Mouse (Mus musculus): Measurements from ENCODE around the gene Afap1. TPM values are rescaled to one million over a fixed set of nuclear protein-coding genes. Genes with fewer than 3 reads are reported as not detected.

Afap1 gene
- polyA plus RNA-seq, 1 experiment from 2014 or later, result 57.0 TPM

GRCm38 (mm10) chr5:35918387-35918786 lies 25.3 kb downstream of the Afap1 start:
- Histone ChIP-seq H3K36me3 (no peaks in the 10 kb centered on the region), H3K9me3 (replicated peaks) (no peaks in the 10 kb centered on the region), H3K4me3 (replicated peaks) (no peak overlapping the region), H3K9ac (replicated peaks) (no peak overlapping the region), H3K27ac (replicated peaks) (peak overlapping the region; percentile 73), H3K27me3 (replicated peaks) (no peaks in the 10 kb centered on the region), H3K4me1 (peaks cover 70% of the 10 kb centered on the region), H3K4me2 (0 out of 2 replicates have a peak overlapping the region, but pooled peaks have one; percentile 3)
- WGBS, result 12% methylated on average over 8 of the region's 8 CpGs
- ATAC-seq (ENCODE audit: low FRiP score), result peak; percentile 18; the same call in 1 of the 2 replicates

- no peaks in the 10 kb centered on the region for H3K27me3 ChIP-seq (replicated peaks)
- no peak overlapping the region for H3K27ac ChIP-seq (replicated peaks)
- peaks cover 83% of the 10 kb centered on the region for H3K4me1 ChIP-seq
- no peak overlapping the region for H3K4me3 ChIP-seq (replicated peaks)
- 28% methylated on average over 4 of the region's 4 CpGs for WGBS
- H3K9me3 ChIP-seq (replicated peaks), result no peaks in the 10 kb centered on the region
- H3K4me2 ChIP-seq, result no peak overlapping the region
- H3K36me3 ChIP-seq, result no peaks in the 10 kb centered on the region
- no peak for ATAC-seq (ENCODE audit: low FRiP score)
- H3K9ac ChIP-seq (replicated peaks), result no peak overlapping the region
Observed at GRCm38 (mm10) chr5:35920076-35920475, 27.0 kb downstream of the Afap1 start.

DNA sequence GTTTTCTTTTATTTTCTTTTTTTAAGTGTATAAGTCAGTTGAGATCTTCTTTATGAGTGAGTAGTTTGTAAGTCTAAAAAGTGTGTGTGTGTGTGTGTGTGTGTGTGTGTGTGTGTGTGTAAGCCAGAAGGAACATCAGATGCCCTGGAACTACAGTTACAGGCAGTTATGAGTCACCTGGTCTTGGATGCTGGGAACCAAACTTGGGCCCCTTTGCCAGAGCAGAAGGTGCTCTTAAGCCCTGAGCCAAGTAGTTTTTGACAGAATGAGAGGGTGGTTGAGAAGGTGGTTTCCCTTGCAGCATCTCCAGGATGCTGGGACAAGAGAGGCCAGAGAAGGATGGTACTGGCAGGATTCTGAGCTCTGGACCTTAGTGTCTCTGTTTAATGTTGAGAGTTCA lies 27.4 kb downstream of the Afap1 start:
- Histone ChIP-seq H3K4me2 (no peak overlapping the region), H3K27ac (replicated peaks) (no peak overlapping the region), H3K4me1 (peaks cover 83% of the 10 kb centered on the region)

GRCm38 (mm10) chr5:35921141-35921540 lies 28.0 kb downstream of the Afap1 start:
- Histone ChIP-seq H3K36me3 (no peaks in the 10 kb centered on the region), H3K9ac (replicated peaks) (no peak overlapping the region), H3K4me3 (replicated peaks) (no peak overlapping the region), H3K27ac (replicated peaks) (peak overlapping the region; percentile 51; the same call in 1 of the 2 replicates), H3K9me3 (replicated peaks) (no peaks in the 10 kb centered on the region), H3K27me3 (replicated peaks) (no peaks in the 10 kb centered on the region), H3K4me1 (peaks cover 84% of the 10 kb centered on the region), H3K4me2 (peak overlapping the region; percentile 1; the same call in 1 of the 2 replicates)
- no peak for ATAC-seq (ENCODE audit: low FRiP score)
- WGBS, result 89% methylated on average over 6 of the region's 6 CpGs

More for the DNA sequence above, 27.4 kb downstream of the Afap1 start:
- Histone ChIP-seq H3K9me3 (replicated peaks) (no peaks in the 10 kb centered on the region), H3K36me3 (no peaks in the 10 kb centered on the region), H3K9ac (replicated peaks) (no peak overlapping the region), H3K27me3 (replicated peaks) (no peaks in the 10 kb centered on the region), H3K4me3 (replicated peaks) (no peak overlapping the region)
- no peak for ATAC-seq (ENCODE audit: low FRiP score)

DNA sequence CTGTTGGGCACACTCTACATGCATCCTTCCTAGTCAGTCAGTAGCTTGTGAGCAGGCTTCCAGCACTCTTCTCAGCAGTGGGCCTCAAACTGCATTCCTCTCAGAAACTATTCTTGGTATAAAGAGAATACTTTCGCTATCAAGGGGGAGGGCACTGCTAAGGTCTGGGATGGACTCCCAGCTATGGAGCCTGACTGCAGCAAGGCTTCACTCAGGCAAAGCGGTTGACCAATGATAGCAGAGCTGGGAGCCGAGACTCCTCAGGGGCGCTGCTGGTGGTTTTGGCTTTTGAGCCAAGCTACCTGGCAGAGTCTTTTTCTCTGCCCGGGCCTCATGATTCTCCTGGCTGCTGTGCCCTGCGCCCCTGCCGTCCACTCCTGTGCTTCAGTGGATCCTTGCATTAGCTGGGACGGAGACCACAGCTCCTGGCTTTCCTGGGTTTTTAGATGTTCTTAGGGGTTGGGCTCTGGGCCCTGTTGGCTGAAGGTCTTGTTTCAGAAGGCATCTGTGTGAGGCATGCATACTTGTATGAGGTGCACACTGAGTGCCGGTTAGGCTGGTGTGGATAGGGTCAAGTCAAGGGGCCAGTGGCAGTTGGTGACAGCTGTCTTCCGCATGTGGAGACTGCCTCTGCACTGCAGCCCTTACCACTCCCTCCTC lies 28.6 kb downstream of the Afap1 start:
- Histone ChIP-seq H3K4me1 (peaks cover 85% of the 10 kb centered on the region), H3K4me2 (peak overlapping the region; percentile 1; the same call in 1 of the 2 replicates), H3K27ac (replicated peaks) (peak overlapping the region; percentile 51), H3K9ac (replicated peaks) (no peak overlapping the region), H3K36me3 (no peaks in the 10 kb centered on the region), H3K27me3 (replicated peaks) (no peaks in the 10 kb centered on the region), H3K9me3 (replicated peaks) (no peaks in the 10 kb centered on the region), H3K4me3 (replicated peaks) (no peak overlapping the region)
- no peak; the same call in 1 of the 2 replicates for ATAC-seq (ENCODE audit: low FRiP score)
- whole genome bisulfite sequencing, result 55% methylated on average over 10 of the region's 10 CpGs

GRCm38 (mm10) chr5:35923448-35923847 lies 30.3 kb downstream of the Afap1 start:
- Histone ChIP-seq H3K9me3 (replicated peaks) (no peaks in the 10 kb centered on the region), H3K9ac (replicated peaks) (no peak overlapping the region), H3K4me1 (peaks cover 83% of the 10 kb centered on the region), H3K27ac (replicated peaks) (no peak overlapping the region), H3K4me3 (replicated peaks) (no peak overlapping the region), H3K4me2 (no peak overlapping the region), H3K36me3 (no peaks in the 10 kb centered on the region), H3K27me3 (replicated peaks) (no peaks in the 10 kb centered on the region)
- 92% methylated on average over 6 of the region's 6 CpGs for WGBS
- ATAC-seq (ENCODE audit: low FRiP score), result no peak

DNA sequence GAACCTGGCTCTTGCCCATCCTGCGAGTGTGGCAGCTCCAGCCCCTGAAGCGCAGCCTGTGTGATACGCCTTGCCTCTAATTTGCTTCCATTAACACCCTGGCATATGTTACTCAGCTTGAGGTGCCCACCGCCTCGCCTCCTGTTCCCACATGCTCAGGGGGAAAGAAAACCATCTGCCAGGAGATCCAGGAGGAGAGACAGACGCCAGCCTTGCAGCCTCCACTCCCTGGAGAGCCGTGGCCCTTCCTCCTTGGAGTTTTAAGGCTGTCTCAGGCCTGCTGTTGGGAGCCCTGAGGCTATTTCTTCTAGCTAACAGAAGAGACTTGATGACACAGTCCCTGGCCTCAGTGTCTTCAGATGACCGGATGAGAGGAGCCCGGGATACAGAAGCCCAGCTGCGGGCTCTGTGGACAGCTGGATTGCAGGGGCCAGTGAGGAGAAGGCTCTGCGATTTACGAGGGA lies 32.1 kb downstream of the Afap1 start:
- Histone ChIP-seq H3K27ac (replicated peaks) (peak overlapping the region; percentile 58), H3K36me3 (no peaks in the 10 kb centered on the region), H3K27me3 (replicated peaks) (no peaks in the 10 kb centered on the region), H3K4me1 (peaks cover 66% of the 10 kb centered on the region), H3K9ac (replicated peaks) (no peak overlapping the region), H3K9me3 (replicated peaks) (no peaks in the 10 kb centered on the region), H3K4me3 (replicated peaks) (no peak overlapping the region), H3K4me2 (no peak overlapping the region)
- WGBS, result 26% methylated on average over 12 of the region's 12 CpGs
- ATAC-seq (ENCODE audit: low FRiP score), result no peak

DNA sequence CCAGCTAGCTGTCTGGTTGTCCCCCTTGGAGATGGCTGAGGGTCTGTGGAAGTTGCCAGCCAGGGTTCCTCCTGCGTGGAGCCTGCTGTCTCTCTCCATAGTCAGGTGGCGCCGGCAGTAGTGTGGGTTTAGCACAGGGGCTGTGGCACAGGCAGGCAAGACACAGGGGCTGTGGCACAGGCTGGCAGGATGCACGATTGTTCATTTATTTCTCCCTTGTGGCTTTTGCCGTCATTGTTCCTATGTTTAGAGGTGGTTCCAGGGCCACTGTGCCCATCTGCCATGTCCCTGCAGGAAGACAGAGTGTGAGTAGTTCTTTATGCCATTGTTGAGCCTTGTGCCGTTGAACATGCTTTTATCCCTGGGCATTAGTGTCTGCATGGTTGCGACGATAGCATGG lies 33.4 kb downstream of the Afap1 start:
- no peaks in the 10 kb centered on the region for H3K36me3 ChIP-seq
- H3K27ac ChIP-seq (replicated peaks), result no peak overlapping the region
- WGBS, result 35% methylated on average over 8 of the region's 8 CpGs
- peaks cover 61% of the 10 kb centered on the region for H3K4me1 ChIP-seq
- H3K4me3 ChIP-seq (replicated peaks), result no peak overlapping the region
- H3K4me2 ChIP-seq, result no peak overlapping the region
- H3K9ac ChIP-seq (replicated peaks), result no peak overlapping the region
- no peaks in the 10 kb centered on the region for H3K27me3 ChIP-seq (replicated peaks)
- no peaks in the 10 kb centered on the region for H3K9me3 ChIP-seq (replicated peaks)
- ATAC-seq (ENCODE audit: low FRiP score), result no peak

GRCm38 (mm10) chr5:35931296-35931695 lies 38.2 kb downstream of the Afap1 start:
- H3K27me3 ChIP-seq (replicated peaks), result no peaks in the 10 kb centered on the region
- H3K4me1 ChIP-seq, result peaks cover 44% of the 10 kb centered on the region
- WGBS, result 77% methylated on average over 5 of the region's 5 CpGs
- H3K36me3 ChIP-seq, result peaks cover 5% of the 10 kb centered on the region
- no peak overlapping the region for H3K9ac ChIP-seq (replicated peaks)
- H3K4me3 ChIP-seq (replicated peaks), result no peak overlapping the region
- ATAC-seq (ENCODE audit: low FRiP score), result no peak
- H3K27ac ChIP-seq (replicated peaks), result no peak overlapping the region
- H3K4me2 ChIP-seq, result no peak overlapping the region
- no peaks in the 10 kb centered on the region for H3K9me3 ChIP-seq (replicated peaks)

- Histone ChIP-seq H3K4me3 (replicated peaks) (no peak overlapping the region), H3K9ac (replicated peaks) (no peak overlapping the region), H3K4me1 (peaks cover 35% of the 10 kb centered on the region), H3K36me3 (peaks cover 12% of the 10 kb centered on the region), H3K27ac (replicated peaks) (0 out of 2 replicates have a peak overlapping the region, but pooled peaks have one; percentile 5), H3K4me2 (no peak overlapping the region), H3K9me3 (replicated peaks) (no peaks in the 10 kb centered on the region), H3K27me3 (replicated peaks) (no peaks in the 10 kb centered on the region)
- WGBS, result 80% methylated on average over 10 of the region's 10 CpGs
- ATAC-seq (ENCODE audit: low FRiP score), result no peak
Observed at GRCm38 (mm10) chr5:35933059-35933458, 39.9 kb downstream of the Afap1 start.

- ATAC-seq (ENCODE audit: low FRiP score), result no peak
- Histone ChIP-seq H3K4me3 (replicated peaks) (no peak overlapping the region), H3K9ac (replicated peaks) (no peak overlapping the region), H3K36me3 (peaks cover 12% of the 10 kb centered on the region), H3K27ac (replicated peaks) (no peak overlapping the region), H3K9me3 (replicated peaks) (no peaks in the 10 kb centered on the region), H3K4me1 (peaks cover 51% of the 10 kb centered on the region), H3K4me2 (no peak overlapping the region), H3K27me3 (replicated peaks) (no peaks in the 10 kb centered on the region)
- 83% methylated on average over 7 of the region's 7 CpGs for WGBS
Observed at GRCm38 (mm10) chr5:35935939-35936338, 42.8 kb downstream of the Afap1 start.
